Mouse (Mus musculus) CH12.LX (cell line): ENCODE data around the gene Trmt11. TPM values are rescaled to one million over a fixed set of nuclear protein-coding genes. Genes with fewer than 3 reads are reported as not detected.
A peak's percentile ranks its signal among the peaks of the same experiment; 100 is the strongest.

Source experiments
- DNase-seq: peaks from one replicate; pipeline ENCODE4 v3.0.0-alpha.2; 2013; ENCODE audit errors: extremely low read depth
- H3K27ac ChIP-seq: 2 replicates; pipeline ENCODE4 v1.5.1; 2012; ENCODE audit warnings: low read depth, mild to moderate bottlenecking, control low read depth, moderate library complexity; ENCODE audit not compliant: insufficient read depth
- H3K27me3 ChIP-seq: replicated peaks from 2 replicates; pipeline ENCODE3; 2012; ENCODE audit warnings: inconsistent platforms
- H3K36me3 ChIP-seq, 2 experiments: replicated peaks in 1 of 2; 2 replicates each; pipeline versions ENCODE3 to v1.6.1; 2012; ENCODE audit warnings: inconsistent platforms in 1 of 2, low read length in 1 of 2, mild to moderate bottlenecking in 1 of 2, mixed read lengths in 1 of 2, moderate library complexity in 1 of 2; ENCODE audit not compliant: control insufficient read depth in 1 of 2, insufficient read depth in 1 of 2
- H3K4me1 ChIP-seq, 2 experiments: 2 replicates each; pipeline ENCODE4 v1.6.1; 2012; ENCODE audit warnings: inconsistent platforms in 1 of 2, moderate library complexity in 1 of 2; ENCODE audit not compliant: insufficient read depth in 2 of 2, control insufficient read depth in 1 of 2
- H3K4me2 ChIP-seq: 2 replicates; pipeline ENCODE4 v1.6.1; 2012; ENCODE audit warnings: low read depth, mild to moderate bottlenecking, control low read depth; ENCODE audit not compliant: poor library complexity, insufficient read depth, severe bottlenecking
- H3K4me3 ChIP-seq, 3 experiments: fragments of 150-350 bp in 1 of 3; sonication (generic) in 1 of 3; replicated peaks in 1 of 3; 2 replicates each; pipeline versions ENCODE3 to v1.5.1; 2011 to 2012; ENCODE audit warnings: low read depth in 2 of 3, low read length in 2 of 3, mild to moderate bottlenecking in 2 of 3, moderate library complexity in 2 of 3, control low read depth in 1 of 3, improper control_type of control experiment in 1 of 3, inconsistent platforms in 1 of 3, mixed read lengths in 1 of 3; ENCODE audit not compliant: poor library complexity in 1 of 3
- H3K79me2 ChIP-seq: replicated peaks from 2 replicates; pipeline ENCODE4 v1.6.1; 2012; ENCODE audit warnings: mild to moderate bottlenecking, moderate library complexity; ENCODE audit not compliant: control insufficient read depth, poor library complexity, insufficient read depth, severe bottlenecking; ENCODE audit errors: extremely low read depth
- H3K9ac ChIP-seq: 2 replicates; pipeline ENCODE4 v1.6.1; 2012; ENCODE audit warnings: low read depth, mild to moderate bottlenecking, control low read depth, moderate library complexity; ENCODE audit not compliant: insufficient read depth
- H3K9me3 ChIP-seq: replicated peaks from 2 replicates; pipeline ENCODE3; 2012; ENCODE audit warnings: low read length, inconsistent platforms, mixed read lengths
- BHLHE40 ChIP-seq: IDR thresholded peaks from 2 replicates; pipeline ENCODE4 v1.6.1; 2011; ENCODE audit warnings: mild to moderate bottlenecking, low read depth, low read length, improper control_type of control experiment
- CHD1 ChIP-seq: IDR thresholded peaks from 2 replicates; pipeline ENCODE4 v1.6.1; 2012; ENCODE audit warnings: low read depth, low read length, improper control_type of control experiment, inconsistent platforms
- CHD2 ChIP-seq: IDR thresholded peaks from 2 replicates; pipeline ENCODE4 v1.6.1; 2011; ENCODE audit warnings: low read length, improper control_type of control experiment
- CTCF ChIP-seq, 2 experiments: IDR thresholded peaks in 1 of 2; conservative IDR thresholded peaks in 1 of 2; 2 replicates each; pipeline ENCODE4 v1.5.1; 2011 to 2012; ENCODE audit warnings: low read depth in 2 of 2, low read length in 2 of 2, improper control_type of control experiment in 1 of 2, inconsistent platforms in 1 of 2, mild to moderate bottlenecking in 1 of 2, moderate library complexity in 1 of 2
- E2F4 ChIP-seq: IDR thresholded peaks from 2 replicates; pipeline ENCODE4 v1.6.1; 2011; ENCODE audit warnings: low read depth, low read length, improper control_type of control experiment; ENCODE audit not compliant: insufficient replicate concordance
- ETS1 ChIP-seq: conservative IDR thresholded peaks from 2 replicates; pipeline ENCODE4 v1.6.1; 2012; ENCODE audit warnings: low read depth, mild to moderate bottlenecking, inconsistent platforms, low read length, improper control_type of control experiment, moderate library complexity
- GABPA ChIP-seq: IDR thresholded peaks from 2 replicates; pipeline ENCODE4 v1.6.1; 2012; ENCODE audit warnings: low read depth, low read length, improper control_type of control experiment, inconsistent platforms; ENCODE audit not compliant: insufficient replicate concordance
- HCFC1 ChIP-seq: IDR thresholded peaks from 2 replicates; pipeline ENCODE4 v1.6.1; 2012; ENCODE audit warnings: low read depth, mild to moderate bottlenecking, inconsistent platforms, low read length, improper control_type of control experiment
- JUN ChIP-seq: IDR thresholded peaks from 2 replicates; pipeline ENCODE4 v1.6.1; 2011; ENCODE audit warnings: low read depth, mild to moderate bottlenecking, low read length, improper control_type of control experiment, moderate library complexity; ENCODE audit not compliant: insufficient read depth
- MAZ ChIP-seq: IDR thresholded peaks from 2 replicates; pipeline ENCODE4 v1.6.1; 2012; ENCODE audit warnings: low read depth, mild to moderate bottlenecking, inconsistent platforms, low read length, improper control_type of control experiment, moderate library complexity
- MEF2A ChIP-seq: IDR thresholded peaks from 2 replicates; pipeline ENCODE4 v1.6.1; 2014; ENCODE audit warnings: low read depth, mild to moderate bottlenecking, inconsistent platforms, low read length, improper control_type of control experiment, borderline replicate concordance
- MYC ChIP-seq: IDR thresholded peaks from 2 replicates; pipeline ENCODE4 v1.6.1; 2011; ENCODE audit warnings: low read depth, mild to moderate bottlenecking, improper control_type of control experiment, low read length
- NELFE ChIP-seq: IDR thresholded peaks from 2 replicates; pipeline ENCODE4 v1.6.1; 2011; ENCODE audit warnings: low read depth, low read length, improper control_type of control experiment
- PAX5 ChIP-seq: IDR thresholded peaks from 2 replicates; pipeline ENCODE4 v1.6.1; 2012; ENCODE audit warnings: low read length, inconsistent platforms, mixed read lengths
- POLR2A ChIP-seq: IDR thresholded peaks from 2 replicates; pipeline ENCODE4 v1.6.1; 2011; ENCODE audit warnings: low read depth, mild to moderate bottlenecking, improper control_type of control experiment, low read length
- POLR2AphosphoS2 ChIP-seq: IDR thresholded peaks from 2 replicates; pipeline ENCODE4 v1.6.1; 2011; ENCODE audit warnings: low read depth, low read length, improper control_type of control experiment
- RAD21 ChIP-seq: IDR thresholded peaks from 2 replicates; pipeline ENCODE4 v1.6.1; 2011; ENCODE audit warnings: low read depth, mild to moderate bottlenecking, low read length, improper control_type of control experiment, moderate library complexity
- SMC3 ChIP-seq: IDR thresholded peaks from 2 replicates; pipeline ENCODE4 v1.6.1; 2011; ENCODE audit warnings: low read depth, low read length, improper control_type of control experiment
- TBP ChIP-seq: conservative IDR thresholded peaks from 2 replicates; pipeline ENCODE4 v1.6.1; 2011; ENCODE audit warnings: low read depth, low read length, improper control_type of control experiment
- TCF12 ChIP-seq: IDR thresholded peaks from 2 replicates; pipeline ENCODE4 v1.6.1; 2014; ENCODE audit warnings: low read depth, mild to moderate bottlenecking, inconsistent platforms, low read length, improper control_type of control experiment
- UBTF ChIP-seq: IDR thresholded peaks from 2 replicates; pipeline ENCODE4 v1.6.1; 2012; ENCODE audit warnings: low read depth, mild to moderate bottlenecking, inconsistent platforms, low read length, improper control_type of control experiment, moderate library complexity
- USF1 ChIP-seq: IDR thresholded peaks from 2 replicates; pipeline ENCODE4 v1.6.1; 2014; ENCODE audit warnings: low read depth, mild to moderate bottlenecking, inconsistent platforms, low read length, improper control_type of control experiment
- ZMIZ1 ChIP-seq: IDR thresholded peaks from 2 replicates; pipeline ENCODE4 v1.6.1; 2012; ENCODE audit warnings: low read depth, mild to moderate bottlenecking, inconsistent platforms, low read length, improper control_type of control experiment
- ZNF384 ChIP-seq: IDR thresholded peaks from 2 replicates; pipeline ENCODE4 v1.6.1; 2012; ENCODE audit warnings: low read depth, low read length, improper control_type of control experiment, inconsistent platforms
- dilution Hi-C: fragments of 300-500 bp; cut with MboI; formaldehyde crosslinking; loops from 2 replicates; pipeline ENCODE4 v1.14.3; 2020; ENCODE audit warnings: low sequenced_read_pairs; ENCODE audit not compliant: extremely low pct_unique_long_range_greater_than_20kb, extremely low pct_ligation_motif_present
- in situ Hi-C: fragments of 300-500 bp; cut with MboI; formaldehyde crosslinking; loops from 3 replicates; pipeline ENCODE4 v1.14.3; 2019; ENCODE audit warnings: low sequenced_read_pairs, low pct_ligation_motif_present, low pct_unique_long_range_greater_than_20kb, mixed read lengths
- polyA plus RNA-seq: library from polyadenylated mRNA; unstranded; fragments of >175 nt; gene quantifications from 2 replicates; pipeline ENCODE4 v1.2.1, GENCODE M21; 2012; ENCODE audit warnings: low read depth; ENCODE audit not compliant: insufficient read length
- total RNA-seq, 2 experiments: library from RNA; depleted of rRNA; stranded (reverse); fragments of 300-350 nt in 1 of 2; fragments of >200 nt in 1 of 2; gene quantifications; 2 replicates each; pipeline ENCODE4 v1.2.3; 2012 to 2014

The Trmt11 gene
- total and polyA plus RNA-seq, 3 experiments = 11.9 to 40.3 (median 21.1) TPM

DNA sequence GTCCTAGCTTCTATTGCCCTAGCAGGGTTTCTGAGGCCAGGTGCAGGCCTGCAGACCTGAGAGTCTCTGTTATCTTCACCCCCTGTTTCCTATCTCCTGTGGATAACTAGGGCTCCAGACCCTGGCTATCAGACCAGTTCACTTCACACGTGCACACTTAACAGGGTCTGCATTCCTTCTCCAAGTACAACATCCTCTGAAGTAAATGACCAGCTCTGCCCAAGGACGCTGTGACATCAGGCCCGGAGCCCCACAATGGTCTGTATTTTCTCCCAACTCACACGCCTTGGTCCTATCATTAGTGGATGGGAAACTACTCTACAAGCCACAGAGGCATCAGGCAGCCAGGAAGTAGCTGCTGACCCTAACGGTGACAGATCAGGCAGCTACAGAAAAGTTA is 81.4 kb downstream of the Trmt11 start:
- dilution Hi-C loops (no loop called here), in situ Hi-C loops (no loop called here)
- no peak overlapping the region for H3K27ac ChIP-seq
- no peak overlapping the region for H3K4me3 ChIP-seq
- no peak overlapping the region for H3K9ac ChIP-seq
- no peaks in the 10 kb centered on the region for H3K4me1 ChIP-seq
- no peak for DNase-seq
- H3K4me2 ChIP-seq = no peak overlapping the region
- H3K36me3 ChIP-seq = no peaks in the 10 kb centered on the region
- no peaks in the 10 kb centered on the region for H3K9me3 ChIP-seq
- H3K27me3 ChIP-seq = no peaks in the 10 kb centered on the region
- no peak for TF ChIP-seq GABPA
- no peak for TF ChIP-seq NELFE
- no peaks in the 10 kb centered on the region for H3K79me2 ChIP-seq

DNA sequence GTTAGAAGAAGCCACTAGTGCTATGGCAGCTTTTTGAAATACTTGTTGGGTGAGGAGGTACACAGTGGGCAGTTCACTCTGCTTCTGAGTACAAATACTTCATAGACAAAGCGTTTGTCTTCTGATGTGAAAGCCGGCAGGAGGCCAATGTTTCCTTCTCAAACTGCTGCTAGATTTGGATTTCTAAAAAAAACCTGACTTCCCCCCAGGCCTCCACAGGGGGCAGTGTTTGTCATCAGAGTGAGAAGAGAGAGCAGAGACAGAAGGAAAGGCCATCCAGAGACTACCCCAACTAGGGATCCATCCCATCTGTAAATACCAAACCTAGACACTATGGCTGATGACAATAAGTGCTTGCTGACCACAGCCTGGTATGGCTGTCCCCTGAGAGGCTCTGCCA is 83.3 kb downstream of the Trmt11 start:
- no peak overlapping the region for H3K9ac ChIP-seq
- no peaks in the 10 kb centered on the region for H3K4me1 ChIP-seq
- TF ChIP-seq TCF12 = no peak
- peak; percentile 64 for TF ChIP-seq ZNF384
- TF ChIP-seq RAD21 = peak; percentile 26
- peak; percentile 35; the same call in 1 of the 2 replicates for TF ChIP-seq SMC3
- TF ChIP-seq JUN = no peak
- TF ChIP-seq CTCF (conservative IDR thresholded peaks at IDR 0.05 in 1 of 2, IDR thresholded peaks at IDR 0.05 in 1 of 2; ENCODE audit: low read depth in 2 of 2, low read length in 2 of 2) = peak in 1 of 2 experiments; percentile 56; a peak in 2 of 4 replicates
- no peak overlapping the region for H3K27ac ChIP-seq
- no peaks in the 10 kb centered on the region for H3K9me3 ChIP-seq
- dilution Hi-C loops = no loop called here
- in situ Hi-C loops = no loop called here
- H3K4me3 ChIP-seq = no peak overlapping the region
- H3K4me2 ChIP-seq = no peak overlapping the region
- DNase-seq = peak; percentile 27
- no peaks in the 10 kb centered on the region for H3K27me3 ChIP-seq
- no peaks in the 10 kb centered on the region for H3K79me2 ChIP-seq
- H3K36me3 ChIP-seq = no peaks in the 10 kb centered on the region

GRCm38 (mm10) chr10:30516771-30517170 is 83.8 kb downstream of the Trmt11 start:
- Histone ChIP-seq H3K4me1 (no peaks in the 10 kb centered on the region), H3K4me3 (no peak overlapping the region), H3K9ac (no peak overlapping the region), H3K36me3 (no peaks in the 10 kb centered on the region), H3K4me2 (no peak overlapping the region), H3K27me3 (no peaks in the 10 kb centered on the region), H3K79me2 (no peaks in the 10 kb centered on the region), H3K27ac (no peak overlapping the region), H3K9me3 (no peaks in the 10 kb centered on the region)
- TF ChIP-seq POLR2A (no peak), BHLHE40 (no peak), RAD21 (no peak), PAX5 (no peak), MYC (no peak), MAZ (no peak), ETS1 (no peak), E2F4 (no peak), CHD1 (no peak), HCFC1 (no peak), USF1 (no peak), TBP (no peak), POLR2AphosphoS2 (no peak), CHD2 (no peak), UBTF (no peak), MEF2A (no peak), ZMIZ1 (no peak)
- no peak for DNase-seq
- dilution Hi-C loops = no loop called here
- in situ Hi-C loops = no loop called here
